Mouse (Mus musculus): Measurements from ENCODE around the gene Mtfp1. TPM values are rescaled to one million over a fixed set of nuclear protein-coding genes. Genes with fewer than 3 reads are reported as not detected.
"Not testable (repeated sequence)": the region's sequence is repeated elsewhere in the genome, so short reads cannot be mapped to it uniquely, and the experiment has no call there.

The Mtfp1 gene
- total RNA-seq (2021) = 10 to 100 TPM; 15.3 to 16.3 TPM

DNA sequence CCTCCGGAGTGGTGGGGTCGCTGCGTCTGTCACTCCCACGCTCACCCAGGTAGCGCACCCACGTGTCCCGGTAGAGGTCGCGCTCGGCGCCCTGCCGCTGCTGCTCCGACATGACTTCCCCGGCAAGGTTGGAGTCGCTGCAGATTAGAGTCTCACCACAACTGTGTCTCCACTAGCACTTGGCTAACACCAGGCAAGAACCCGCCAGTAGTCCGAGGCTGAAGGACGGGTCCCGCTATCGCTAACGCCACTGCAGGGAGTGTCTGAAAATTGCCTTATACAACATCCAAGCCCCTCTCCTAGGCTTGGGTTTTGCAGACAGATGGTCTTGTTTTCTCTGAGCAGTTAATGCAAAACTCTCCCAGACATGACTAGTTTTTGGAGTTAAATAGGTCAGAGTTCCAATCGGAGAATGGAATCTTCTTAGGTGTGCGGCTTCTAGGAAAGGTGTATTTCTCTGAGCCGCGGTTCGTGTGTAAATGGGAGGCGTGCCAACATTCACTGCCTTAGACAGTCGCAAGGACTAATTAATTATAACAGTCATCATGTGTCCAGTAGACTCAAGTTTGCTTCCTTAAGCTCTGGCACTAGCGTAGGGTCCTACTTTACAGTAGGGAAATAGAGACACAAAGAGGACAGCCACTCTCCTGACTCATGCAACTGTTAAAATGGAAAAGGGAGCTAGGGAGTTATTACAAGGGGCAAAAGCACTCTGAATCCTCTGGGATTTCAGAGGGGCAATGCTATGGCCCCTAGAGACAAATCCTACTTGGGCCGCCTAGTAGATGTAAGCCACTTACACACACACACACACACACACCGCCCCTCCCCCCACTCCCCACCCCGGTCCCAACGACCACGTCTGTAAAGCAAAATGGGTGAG is at the start of gene Mtfp1:
Gene Mtfp1, minus strand, starts transcription at position 275 of the 883 bp plus-strand sequence.
- DNase-seq = peak; percentile 54
- intact Hi-C loops (cut with DNase I) = no loop called here

DNA sequence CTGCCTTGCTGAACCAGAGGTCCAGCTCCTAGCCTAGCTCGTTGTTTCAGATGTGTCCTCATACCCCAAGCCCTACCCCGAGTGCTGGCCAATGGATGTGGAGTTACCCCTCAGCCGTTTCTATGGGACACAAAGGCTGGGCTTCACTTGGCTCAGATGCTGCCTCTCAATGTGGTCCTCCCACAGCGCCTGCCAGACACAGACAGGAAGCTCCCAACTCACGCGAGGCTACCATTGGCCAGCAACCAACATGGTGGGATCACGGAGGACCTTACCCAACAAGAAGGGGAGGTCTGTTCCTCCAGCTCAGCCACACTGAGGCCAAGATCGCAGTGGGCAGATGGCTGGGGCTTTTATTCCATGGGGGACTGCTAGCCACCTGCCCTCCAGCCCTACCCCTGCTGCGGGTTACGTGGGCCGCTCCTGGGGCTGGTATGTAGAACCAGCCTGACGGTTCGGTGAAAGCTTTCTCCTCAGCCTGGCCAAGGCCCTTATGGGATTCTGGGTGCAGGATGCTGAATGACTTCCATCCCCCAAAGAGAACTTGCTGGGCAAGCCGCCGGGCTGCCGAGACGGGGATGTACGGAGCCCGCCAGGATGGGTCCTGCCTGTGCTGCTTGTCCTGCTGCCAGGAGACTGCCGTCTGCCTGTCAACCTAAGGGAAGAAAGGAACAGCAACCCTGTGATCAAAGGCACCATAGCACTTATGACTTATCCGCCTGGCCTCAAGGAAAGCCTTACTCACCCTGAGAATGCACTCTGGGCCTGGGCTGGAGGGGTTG is 48.2 kb upstream of the Mtfp1 start:
- intact Hi-C loops (cut with DNase I) = no loop called here
- DNase-seq = peak; percentile 87

DNA sequence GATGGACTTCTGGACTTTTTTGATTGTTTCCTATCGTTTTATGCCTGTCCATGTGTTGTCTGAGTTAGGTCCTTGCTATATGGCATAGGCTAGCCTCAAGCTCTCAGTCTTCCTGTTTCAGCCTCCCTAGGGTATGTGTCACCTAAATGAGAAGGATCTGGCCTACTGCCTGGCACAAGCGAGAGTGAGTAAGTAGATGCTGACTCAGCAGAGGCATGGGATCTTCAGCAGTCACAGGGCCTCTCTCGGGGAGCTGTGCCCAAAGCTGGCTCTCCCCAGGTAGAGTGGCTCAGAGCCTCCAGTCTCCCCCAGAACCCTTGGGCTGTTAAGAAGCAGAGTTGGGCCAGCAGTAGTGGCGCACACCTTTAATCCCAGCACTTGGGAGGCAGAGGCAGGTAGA is 47.1 kb upstream of the Mtfp1 start:
- intact Hi-C loops (cut with DNase I) = no loop called here
- no peak for DNase-seq

GRCm38 (mm10) chr11:4141505-4141904 is 46.3 kb upstream of the Mtfp1 start:
- DNase-seq = no peak
- intact Hi-C loops (cut with DNase I) = no loop called here

DNA sequence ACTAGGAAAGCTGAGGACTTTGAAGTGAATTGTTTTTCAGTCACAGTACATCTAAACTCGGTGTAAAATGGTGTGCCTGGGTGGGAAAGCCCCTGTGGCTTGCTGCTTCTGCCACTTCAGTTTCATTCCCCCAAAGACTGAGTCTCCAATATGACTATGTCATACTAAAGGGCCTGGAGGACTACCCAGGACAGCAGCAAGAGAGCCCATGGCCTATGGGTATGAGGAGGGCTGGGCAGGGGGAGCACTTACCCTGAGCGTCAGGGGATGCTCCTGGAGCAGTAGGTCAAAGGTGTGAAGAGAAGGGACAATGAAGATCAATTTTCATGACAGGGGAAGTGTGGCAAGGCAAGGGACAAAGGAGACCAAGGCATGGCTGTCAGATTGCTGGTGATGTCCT is 43.7 kb upstream of the Mtfp1 start:
- DNase-seq = no peak
- intact Hi-C loops (cut with DNase I) = no loop called here

DNA sequence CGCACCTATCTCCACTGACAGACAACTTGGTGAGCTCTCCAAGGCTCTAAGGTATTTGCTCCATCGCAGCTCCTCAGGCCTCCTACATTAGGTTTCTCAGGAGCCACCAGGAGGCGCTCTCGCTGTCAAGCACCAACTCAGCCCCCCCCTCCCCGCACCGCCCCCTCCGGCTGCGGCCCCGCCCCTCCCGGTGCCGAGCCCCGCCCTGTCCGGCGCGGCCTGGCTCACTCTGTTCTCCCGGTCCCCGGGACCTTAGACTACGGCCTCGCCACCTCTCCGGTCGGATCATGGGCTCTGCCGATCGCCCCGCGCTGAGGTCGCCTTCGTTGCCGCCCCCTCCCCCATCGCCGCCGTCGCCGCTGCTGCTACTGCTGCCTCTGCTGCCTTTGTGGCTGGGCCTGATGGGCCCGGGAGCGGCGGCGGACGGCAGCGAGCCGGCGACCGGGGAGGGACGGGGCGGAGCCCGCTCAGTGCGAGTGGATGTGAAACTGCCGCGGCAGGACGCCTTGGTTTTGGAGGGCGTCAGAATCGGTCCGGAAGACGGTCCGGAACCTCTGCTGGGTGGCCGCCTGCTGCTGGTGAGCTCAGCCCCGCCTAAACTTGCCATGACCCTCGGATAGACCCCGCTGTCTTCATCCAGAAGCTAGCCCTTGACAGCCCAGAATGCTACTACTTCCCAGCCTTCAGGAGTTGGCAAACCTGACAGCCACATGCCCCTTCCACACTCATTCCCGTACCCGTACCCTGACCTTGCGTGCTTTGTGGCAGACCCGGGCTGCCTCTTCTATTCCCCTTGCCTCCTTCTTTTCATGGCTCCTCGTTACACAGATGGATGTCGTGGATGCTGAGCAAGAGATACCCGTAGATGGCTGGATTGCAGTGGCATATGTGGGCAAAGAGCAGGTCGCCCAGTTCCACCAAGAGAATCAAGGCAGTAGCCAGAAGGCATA is 40.0 kb upstream of the Mtfp1 start, which contains the start of gene Rnf215:
Gene Rnf215, plus strand, starts transcription at position 217 of the 950 bp plus-strand sequence.
- DNase-seq = peak; percentile 95
- intact Hi-C loops (cut with DNase I) = loop anchor here (2.0 kb wide), 1 partner anchor 84 kb away; the partner anchor contains the start of gene Castor1

- no peak for DNase-seq
- intact Hi-C loops (cut with DNase I) = loop anchor here (2.0 kb wide), 1 partner anchor 84 kb away; the partner anchor contains the start of gene Castor1
These were observed 39.2 kb upstream of the Mtfp1 start for GRCm38 (mm10) chr11:4134400-4134799.

- DNase-seq = no peak
- intact Hi-C loops (cut with DNase I) = no loop called here
These were observed 38.2 kb upstream of the Mtfp1 start for GRCm38 (mm10) chr11:4133450-4133849.

DNA sequence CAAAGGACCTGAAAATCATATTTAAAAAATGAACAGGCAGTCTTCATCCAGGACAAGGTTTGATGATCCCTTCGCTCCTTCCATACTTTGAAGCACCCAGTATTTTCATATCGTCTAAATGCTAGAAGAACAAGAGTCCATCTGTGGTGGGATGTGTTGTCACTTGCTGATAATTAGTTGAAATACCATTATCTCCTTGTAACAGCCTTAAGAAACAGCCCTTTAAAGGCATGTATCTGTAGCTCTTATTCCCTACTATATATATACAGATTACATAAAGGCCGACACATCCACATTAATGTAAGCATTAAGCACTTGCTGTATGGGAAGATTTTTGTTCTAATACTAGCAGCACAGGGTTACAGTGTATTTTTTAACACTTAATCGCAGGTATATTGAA is 33.2 kb upstream of the Mtfp1 start:
- intact Hi-C loops (cut with DNase I); DNase-seq: not testable (repeated sequence)

GRCm38 (mm10) chr11:4127059-4127458 is 31.8 kb upstream of the Mtfp1 start:
- intact Hi-C loops (cut with DNase I) = no loop called here
- no peak for DNase-seq

- intact Hi-C loops (cut with DNase I) = no loop called here
These were observed 28.7 kb upstream of the Mtfp1 start for GRCm38 (mm10) chr11:4123922-4124321.

DNA sequence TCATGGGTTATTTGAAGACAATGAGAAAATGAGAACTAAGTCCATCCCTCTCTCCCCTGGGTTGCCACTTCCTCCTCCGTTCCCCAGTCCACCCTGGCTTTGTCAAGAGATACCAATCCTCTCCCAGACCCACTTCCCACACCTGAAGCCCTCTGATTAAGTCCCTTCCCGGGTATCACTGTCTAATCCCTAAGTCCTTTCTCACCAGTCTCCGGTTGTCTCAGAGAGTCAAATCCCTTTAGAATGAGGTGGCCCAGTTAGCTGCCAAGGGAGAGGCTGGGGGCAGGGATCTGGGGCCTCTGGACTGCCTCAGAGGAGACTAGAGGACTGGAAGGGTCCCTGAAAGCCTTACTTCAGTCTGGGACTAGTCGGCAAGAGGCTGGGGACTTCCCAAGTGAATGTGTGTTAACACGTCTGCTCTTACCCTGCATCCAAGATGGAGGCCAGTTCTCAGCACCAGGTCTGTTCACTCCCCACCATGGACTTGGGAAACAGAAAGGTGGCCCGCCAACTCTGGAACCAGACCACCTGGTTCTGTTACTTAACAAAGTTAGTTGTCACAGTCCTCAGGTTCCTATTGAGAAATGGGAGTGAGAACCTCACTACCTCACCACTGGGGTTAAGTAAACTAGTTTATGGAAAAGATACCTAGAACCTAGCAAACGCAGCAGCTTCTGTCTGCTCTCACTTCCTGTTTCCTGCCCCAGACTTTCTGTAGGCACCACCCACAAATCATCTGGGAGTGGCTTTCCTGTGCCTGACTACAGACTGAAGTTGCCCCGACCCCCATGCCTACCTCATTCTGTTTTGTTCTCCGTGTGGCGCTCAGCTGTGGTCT is 27.7 kb upstream of the Mtfp1 start, which contains the start of gene Sec14l2:
Gene Sec14l2, minus strand, starts transcription at position 674 of the 838 bp plus-strand sequence.
- no peak for DNase-seq
- intact Hi-C loops (cut with DNase I) = no loop called here

More at GRCm38 (mm10) chr11:4123922-4124321, 28.7 kb upstream of the Mtfp1 start:
- DNase-seq = peak; percentile 42

DNA sequence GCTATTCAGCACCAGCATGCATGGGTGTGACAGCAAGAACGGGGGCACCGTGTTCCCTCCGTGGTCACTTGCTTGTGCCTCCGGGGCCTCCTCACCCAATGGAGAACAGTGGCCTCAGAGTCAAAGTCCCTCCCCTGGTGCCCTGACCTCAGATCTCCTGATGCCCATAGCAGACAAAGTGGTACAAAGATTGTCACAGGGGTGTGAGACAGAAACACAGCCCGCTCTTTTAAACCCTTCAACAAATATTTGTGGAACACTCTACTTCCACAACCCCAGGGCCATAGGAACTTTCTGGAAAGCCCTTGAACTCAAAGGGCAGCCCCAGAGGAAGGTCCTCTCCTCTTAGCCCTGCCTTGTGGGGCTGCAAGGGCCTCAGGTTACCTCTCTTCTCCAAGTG is 27.0 kb upstream of the Mtfp1 start:
- intact Hi-C loops (cut with DNase I) = no loop called here
- DNase-seq = no peak

DNA sequence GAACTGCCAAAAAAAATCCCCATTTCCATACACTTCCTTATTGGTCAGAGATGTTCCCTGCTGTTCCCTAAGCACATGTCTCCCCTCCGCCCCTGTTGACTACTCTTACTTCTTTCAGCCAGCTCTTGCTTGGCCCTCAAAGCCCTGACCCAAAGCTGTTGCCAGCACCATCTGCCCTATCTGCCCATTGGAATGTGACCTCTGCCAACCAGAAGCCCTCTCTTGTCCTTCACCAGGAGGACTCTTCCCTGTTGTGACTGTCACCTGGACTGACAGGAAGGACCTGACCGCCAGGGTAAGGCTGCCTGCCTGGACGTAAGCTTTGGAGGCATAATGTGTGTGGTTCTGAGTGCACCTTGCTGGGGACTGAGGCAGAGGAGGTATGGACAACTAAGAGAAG is 26.4 kb upstream of the Mtfp1 start:
- intact Hi-C loops (cut with DNase I) = no loop called here
- no peak for DNase-seq

- intact Hi-C loops (cut with DNase I) = no loop called here
- no peak for DNase-seq
These were observed 24.4 kb upstream of the Mtfp1 start for GRCm38 (mm10) chr11:4119635-4120034.

DNA sequence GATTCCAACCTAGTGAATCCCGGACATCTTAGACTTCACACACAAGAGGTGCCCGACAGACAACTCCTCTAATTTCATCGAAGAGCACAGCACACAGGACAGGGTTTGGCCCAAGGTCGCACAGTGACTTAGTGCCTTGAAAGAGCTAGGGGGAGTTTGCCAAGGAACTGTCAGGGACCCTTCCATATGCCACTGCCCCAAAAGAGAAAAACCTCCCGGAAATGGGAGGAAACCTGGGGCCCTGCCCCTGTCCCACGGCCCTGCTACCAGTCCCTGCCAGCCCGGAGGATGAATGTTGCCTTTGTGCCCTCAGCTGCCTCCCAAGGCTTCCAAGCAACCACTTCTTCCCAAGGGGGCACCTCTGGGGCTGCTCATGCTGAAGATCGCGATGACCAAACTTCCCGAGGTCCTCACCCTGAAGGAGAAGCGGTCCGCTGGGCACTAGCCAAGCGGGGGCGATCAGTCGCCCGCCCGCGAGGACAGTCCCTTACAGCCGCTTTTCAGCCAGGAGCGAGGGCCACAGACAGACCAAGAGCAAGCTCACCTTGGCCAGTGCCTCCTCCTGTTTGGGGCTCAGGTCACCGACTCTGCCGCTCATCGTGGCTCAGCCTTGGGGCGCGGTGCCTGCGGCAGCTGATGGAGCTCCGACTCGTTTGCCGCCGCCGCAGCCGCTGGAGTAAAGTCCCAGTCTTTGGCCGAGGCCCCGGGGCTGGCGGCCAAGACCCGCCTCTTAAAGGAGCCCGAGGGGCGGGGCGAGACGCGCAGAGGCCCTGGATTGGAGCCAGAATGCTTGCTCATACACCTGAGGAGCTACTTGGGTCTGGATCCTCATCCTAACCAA is 23.1 kb upstream of the Mtfp1 start:
- peak; percentile 66 for DNase-seq
- intact Hi-C loops (cut with DNase I) = no loop called here

DNA sequence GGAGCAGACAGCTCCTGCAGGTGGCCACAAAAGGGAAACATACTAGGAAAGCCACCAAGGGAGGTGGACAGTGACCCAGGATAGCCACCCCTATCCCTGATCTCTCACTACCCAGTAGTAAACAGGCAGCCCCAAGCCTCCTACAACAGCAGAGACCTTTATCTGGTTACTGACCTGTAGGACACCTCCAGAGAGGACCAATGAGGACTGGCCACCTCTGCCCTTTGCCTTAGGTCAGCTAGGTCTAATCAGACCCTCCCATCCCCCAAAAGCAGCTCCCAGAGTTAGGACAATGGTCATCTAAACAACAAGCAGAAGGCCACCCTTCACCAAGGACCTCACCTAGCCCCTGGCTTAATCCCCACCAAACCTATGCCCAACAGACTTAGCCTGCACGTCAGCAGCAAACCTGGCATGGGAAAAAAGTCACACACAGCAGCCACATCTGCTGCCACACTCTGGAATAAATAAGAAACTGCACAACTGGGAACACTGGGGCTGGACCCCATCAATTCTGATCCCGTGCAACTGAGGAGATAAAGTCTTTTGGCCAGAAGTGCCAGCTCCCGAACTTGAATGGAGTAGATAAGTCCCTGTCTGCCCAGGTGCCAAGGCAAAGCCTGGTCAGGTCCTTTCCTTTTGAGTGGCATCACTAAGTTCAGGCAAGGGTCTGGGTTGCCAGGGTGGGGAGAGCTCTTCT is 22.3 kb upstream of the Mtfp1 start:
- DNase-seq = no peak
- intact Hi-C loops (cut with DNase I) = no loop called here

All from left cerebral cortex, postnatal 4 days (tissue).